Mouse (Mus musculus) embryonic facial prominence, embryonic 13.5 days (tissue): ENCODE results near the gene Kif18b. TPM values are rescaled to one million over a fixed set of nuclear protein-coding genes. Genes with fewer than 3 reads are reported as not detected.

ENCODE experiments used
- ATAC-seq: fragments of 200-750 bp; cut with Nextera tagmentation; 2 replicates; pipeline ENCODE4 v1.8.0; 2017; ENCODE audit warnings: low read depth; ENCODE audit not compliant: insufficient number of reproducible peaks, insufficient read depth, low FRiP score, low TSS enrichment
- H3K27ac ChIP-seq: fragments of 300-500 bp; sonication (generic); 2 replicates; pipeline ENCODE4 v1.5.1; 2015; ENCODE audit warnings: moderate library complexity, mild to moderate bottlenecking, inconsistent platforms
- H3K27me3 ChIP-seq: fragments of 300-500 bp; sonication (generic); 2 replicates; pipeline ENCODE4 v1.6.1; 2015; ENCODE audit warnings: mild to moderate bottlenecking, inconsistent platforms
- H3K36me3 ChIP-seq: fragments of 300-500 bp; sonication (generic); 2 replicates; pipeline ENCODE4 v1.6.1; 2015; ENCODE audit warnings: mild to moderate bottlenecking, inconsistent platforms
- H3K4me1 ChIP-seq: fragments of 300-500 bp; sonication (generic); 2 replicates; pipeline ENCODE4 v1.6.1; 2015; ENCODE audit warnings: inconsistent platforms
- H3K4me2 ChIP-seq: fragments of 300-500 bp; sonication (generic); 2 replicates; pipeline ENCODE4 v1.6.1; 2015; ENCODE audit warnings: moderate library complexity, mild to moderate bottlenecking, inconsistent platforms
- H3K4me3 ChIP-seq: fragments of 300-500 bp; sonication (generic); 2 replicates; pipeline ENCODE4 v1.5.1; 2015; ENCODE audit warnings: mild to moderate bottlenecking, inconsistent platforms
- H3K9ac ChIP-seq: fragments of 300-500 bp; sonication (generic); 2 replicates; pipeline ENCODE4 v1.6.1; 2015; ENCODE audit warnings: mild to moderate bottlenecking, inconsistent platforms
- H3K9me3 ChIP-seq: fragments of 300-500 bp; sonication (generic); 2 replicates; pipeline ENCODE4 v1.6.1; 2016; ENCODE audit warnings: inconsistent platforms
- WGBS: fragments of 180-500 bp; shearing (Covaris S2); methylation state at CpG from one replicate; pipeline ENCODE4 v1.1.7; 2015; ENCODE audit warnings: mixed read lengths; 5-methylcytosine and 5-hydroxymethylcytosine counted together
- polyA plus RNA-seq: library from polyadenylated mRNA; unstranded; fragments of >200 nt; fragmentation: Nextera tagmentation; extraction: Ambion mirVana; gene quantifications from 2 replicates; pipeline ENCODE4 v1.2.1, GENCODE M21; 2015

Kif18b gene
- polyA plus RNA-seq, 1 experiment from 2014 or later = 11.0 TPM

DNA sequence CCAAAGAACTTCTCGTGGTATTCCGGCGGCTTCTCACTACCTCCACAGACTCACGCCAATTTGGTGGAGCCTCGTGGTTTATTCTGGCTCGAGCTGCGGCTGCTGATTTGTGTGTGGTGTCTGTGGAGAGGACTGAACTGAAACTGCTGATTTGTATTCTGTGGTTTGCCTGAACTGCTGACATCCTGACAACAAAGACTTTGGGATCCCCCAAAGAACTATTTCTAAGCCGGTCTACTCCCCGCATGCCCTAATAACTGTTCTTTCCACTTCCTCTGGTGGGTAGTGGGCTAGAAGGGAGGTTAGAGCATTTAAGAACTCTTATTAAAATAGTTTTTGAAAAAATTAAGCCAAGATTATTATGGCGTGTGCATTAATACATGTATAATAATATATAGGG, 5.7 kb upstream of the Kif18b start:
- no peak for ATAC-seq
- H3K4me3 ChIP-seq = no peak overlapping the region
- H3K27me3 ChIP-seq = peaks cover 10% of the 10 kb centered on the region
- H3K9me3 ChIP-seq = no peaks in the 10 kb centered on the region
- H3K9ac ChIP-seq = no peak overlapping the region
- no peak overlapping the region for H3K4me2 ChIP-seq
- H3K36me3 ChIP-seq = no peaks in the 10 kb centered on the region
- H3K4me1 ChIP-seq = no peaks in the 10 kb centered on the region
- WGBS = 76% methylated on average over 10 of the region's 10 CpGs
- H3K27ac ChIP-seq = no peak overlapping the region

DNA sequence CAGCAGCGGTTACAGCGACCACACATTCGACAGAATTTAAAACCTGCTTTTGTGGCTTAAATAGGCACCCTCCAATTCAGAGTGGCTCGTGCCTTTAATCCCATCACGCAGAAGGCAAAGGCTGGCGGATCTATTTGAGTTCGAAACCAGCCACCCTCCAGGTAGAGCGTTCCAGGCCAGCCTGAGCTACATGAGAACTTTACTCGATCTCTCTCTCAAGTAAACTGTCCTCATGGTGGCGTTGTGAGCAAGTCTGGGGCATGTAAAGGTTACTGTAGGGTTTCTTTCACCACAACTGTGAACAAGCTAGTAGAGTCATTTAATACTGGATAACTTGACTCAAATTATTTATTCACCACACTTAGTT, 410 bp upstream of the Kif18b start:
- H3K4me2 ChIP-seq = peak overlapping the region; percentile 82
- peak overlapping the region; percentile 77 for H3K9ac ChIP-seq
- H3K4me1 ChIP-seq = peaks cover 19% of the 10 kb centered on the region; the same call in 1 of the 2 replicates
- peak overlapping the region; percentile 73 for H3K4me3 ChIP-seq
- 1% methylated on average over 10 of the region's 10 CpGs for WGBS
- H3K27ac ChIP-seq = peak overlapping the region; percentile 88
- no peaks in the 10 kb centered on the region for H3K27me3 ChIP-seq
- ATAC-seq = no peak
- H3K36me3 ChIP-seq = peaks cover 6% of the 10 kb centered on the region
- H3K9me3 ChIP-seq = no peaks in the 10 kb centered on the region

DNA sequence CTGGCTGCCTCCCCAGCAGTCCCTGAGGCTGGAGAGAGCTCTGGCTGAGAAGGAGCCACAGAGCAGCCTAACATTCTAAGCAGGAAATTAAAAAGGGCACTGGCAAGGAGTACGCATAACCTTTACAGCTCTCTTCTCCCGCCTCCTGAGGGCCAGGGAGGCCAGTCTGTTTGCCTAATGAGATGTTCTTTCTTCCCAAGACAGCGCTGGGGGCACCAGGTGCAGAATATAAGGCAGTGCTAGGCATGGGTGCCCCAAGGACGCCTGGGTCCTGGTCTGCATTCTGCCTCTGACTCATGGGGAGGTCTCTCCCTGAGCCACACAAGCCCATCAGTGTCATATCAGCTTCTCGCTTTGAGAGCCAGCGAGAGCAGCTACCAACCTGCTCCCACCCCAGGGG, 3.4 kb downstream of the Kif18b start:
- Histone ChIP-seq H3K4me1 (peaks cover 19% of the 10 kb centered on the region; the same call in 1 of the 2 replicates), H3K4me3 (no peak overlapping the region), H3K36me3 (peaks cover 6% of the 10 kb centered on the region), H3K4me2 (no peak overlapping the region), H3K27ac (no peak overlapping the region), H3K27me3 (no peaks in the 10 kb centered on the region), H3K9ac (peak overlapping the region; percentile 32; the same call in 1 of the 2 replicates), H3K9me3 (no peaks in the 10 kb centered on the region)
- 77% methylated on average over 6 of the region's 6 CpGs for WGBS
- no peak for ATAC-seq

- no peak overlapping the region for H3K4me3 ChIP-seq
- H3K27me3 ChIP-seq = no peaks in the 10 kb centered on the region
- no peak overlapping the region for H3K4me2 ChIP-seq
- H3K27ac ChIP-seq = no peak overlapping the region
- H3K9ac ChIP-seq = no peak overlapping the region
- H3K4me1 ChIP-seq = peaks cover 15% of the 10 kb centered on the region; the same call in 1 of the 2 replicates
- 63% methylated on average over 4 of the region's 4 CpGs for WGBS
- H3K9me3 ChIP-seq = no peaks in the 10 kb centered on the region
- H3K36me3 ChIP-seq = peaks cover 39% of the 10 kb centered on the region
- no peak for ATAC-seq
Observed at GRCm38 (mm10) chr11:102918077-102918476, 6.8 kb downstream of the Kif18b start.

GRCm38 (mm10) chr11:102915380-102915779, 9.5 kb downstream of the Kif18b start:
- WGBS = 91% methylated on average over 9 of the region's 9 CpGs
- peaks cover 57% of the 10 kb centered on the region for H3K36me3 ChIP-seq

DNA sequence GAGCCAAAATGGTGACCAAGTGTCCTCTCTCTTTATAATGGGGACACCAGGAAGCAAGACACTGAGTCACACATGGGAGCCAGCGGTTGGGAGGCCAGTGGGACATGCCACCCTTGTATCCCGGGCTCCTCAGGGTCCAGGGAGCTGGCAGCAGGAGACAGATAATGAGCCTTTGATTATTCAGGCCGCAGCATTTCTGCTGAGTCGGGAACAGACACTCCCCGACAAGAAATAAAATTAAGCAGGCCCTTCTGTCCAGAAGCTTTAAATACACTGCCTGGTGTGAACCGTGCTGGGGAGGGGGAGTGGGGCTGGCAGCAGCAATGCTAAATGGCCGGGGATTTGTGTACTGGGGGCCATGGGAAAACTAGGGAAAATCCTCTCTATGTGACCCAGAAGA, 13.5 kb downstream of the Kif18b start:
- WGBS = 80% methylated on average over 7 of the region's 7 CpGs
- Histone ChIP-seq H3K27ac (no peak overlapping the region), H3K36me3 (peaks cover 96% of the 10 kb centered on the region), H3K9ac (no peak overlapping the region), H3K9me3 (no peaks in the 10 kb centered on the region), H3K4me2 (no peak overlapping the region), H3K4me1 (no peaks in the 10 kb centered on the region), H3K4me3 (no peak overlapping the region), H3K27me3 (no peaks in the 10 kb centered on the region)
- no peak for ATAC-seq

More at GRCm38 (mm10) chr11:102915380-102915779, 9.5 kb downstream of the Kif18b start:
- Histone ChIP-seq H3K9me3 (no peaks in the 10 kb centered on the region), H3K9ac (no peak overlapping the region), H3K4me1 (no peaks in the 10 kb centered on the region), H3K4me2 (no peak overlapping the region), H3K27me3 (no peaks in the 10 kb centered on the region), H3K4me3 (no peak overlapping the region), H3K27ac (no peak overlapping the region)
- no peak for ATAC-seq

DNA sequence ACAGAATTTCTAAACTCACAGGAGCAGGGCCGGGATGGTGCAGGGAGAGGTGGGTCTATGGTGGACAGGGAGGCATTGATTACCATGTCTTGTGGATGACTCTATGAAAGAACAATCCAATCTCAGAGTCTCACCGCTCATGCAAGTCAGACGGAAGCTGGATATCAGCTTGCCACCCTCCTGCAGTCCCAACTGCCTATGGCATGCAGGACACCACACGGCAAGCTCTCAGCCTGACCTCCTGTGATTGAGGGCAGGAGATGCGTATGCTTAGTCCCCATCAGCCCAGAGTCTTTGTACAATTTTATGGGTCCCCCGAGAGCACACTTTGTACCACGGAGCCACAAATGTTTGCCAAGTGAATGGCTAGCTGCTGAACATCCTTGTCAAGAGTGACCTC, 21.3 kb downstream of the Kif18b start:
- Histone ChIP-seq H3K27ac (no peak overlapping the region), H3K4me1 (no peaks in the 10 kb centered on the region), H3K36me3 (peaks cover 37% of the 10 kb centered on the region), H3K9me3 (no peaks in the 10 kb centered on the region), H3K4me3 (no peak overlapping the region), H3K9ac (no peak overlapping the region), H3K4me2 (no peak overlapping the region), H3K27me3 (peaks cover 5% of the 10 kb centered on the region)
- 78% methylated on average over 7 of the region's 7 CpGs for WGBS
- no peak for ATAC-seq

DNA sequence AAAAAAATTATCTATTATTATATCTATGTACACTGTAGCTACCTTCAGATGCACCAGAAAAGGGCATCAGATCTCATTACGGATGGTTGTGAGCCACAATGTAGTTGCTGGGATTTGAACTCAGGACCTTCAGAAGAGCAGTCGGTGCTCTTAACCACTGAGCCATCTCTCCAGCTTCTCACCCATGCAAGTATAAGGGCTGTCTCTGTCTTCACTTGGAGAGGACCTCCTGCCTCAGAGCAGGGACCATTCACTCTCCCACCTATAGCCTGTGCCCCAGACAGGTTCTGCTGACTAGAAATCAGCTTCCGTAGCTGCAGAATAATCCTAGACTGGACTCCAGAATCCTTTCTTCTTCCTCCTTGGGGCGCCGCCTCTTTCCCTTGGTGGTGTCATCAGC, 22.8 kb downstream of the Kif18b start:
- WGBS = 85% methylated on average over 5 of the region's 5 CpGs

GRCm38 (mm10) chr11:102901199-102901598, 23.7 kb downstream of the Kif18b start:
- ATAC-seq = no peak
- peaks cover 12% of the 10 kb centered on the region for H3K36me3 ChIP-seq

More for the DNA sequence above, 22.8 kb downstream of the Kif18b start:
- H3K36me3 ChIP-seq = peaks cover 21% of the 10 kb centered on the region
- H3K4me1 ChIP-seq = peaks cover 8% of the 10 kb centered on the region; the same call in 1 of the 2 replicates
- H3K9me3 ChIP-seq = no peaks in the 10 kb centered on the region
- no peak overlapping the region for H3K4me2 ChIP-seq
- no peak for ATAC-seq
- H3K27ac ChIP-seq = no peak overlapping the region
- no peak overlapping the region for H3K4me3 ChIP-seq
- peaks cover 10% of the 10 kb centered on the region for H3K27me3 ChIP-seq
- H3K9ac ChIP-seq = no peak overlapping the region

DNA sequence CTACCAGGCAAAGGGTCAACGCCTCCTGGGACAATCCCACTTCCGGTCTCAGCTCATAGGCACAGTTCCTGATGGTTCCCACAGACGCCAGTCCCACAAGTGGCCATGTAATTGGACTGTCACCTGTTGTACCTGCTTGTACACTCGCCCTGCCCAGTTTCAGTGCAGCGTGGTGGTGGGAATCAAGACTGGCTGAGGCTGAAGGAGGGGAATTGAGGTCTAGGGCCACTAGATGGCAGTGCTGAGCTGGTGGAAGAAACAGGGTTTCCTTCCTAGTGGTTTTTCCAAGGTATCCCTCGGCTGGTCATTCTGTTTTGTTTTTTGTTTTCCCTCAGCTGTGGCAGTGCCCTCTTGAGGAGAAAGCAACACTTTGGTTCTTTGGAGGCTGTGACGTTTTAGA, 24.2 kb downstream of the Kif18b start, which contains the start of gene Gfap:
Gfap (minus strand) TSS at position 150 of the 400 bp plus-strand sequence.
- H3K4me2 ChIP-seq = no peak within 1 kb of the TSS
- H3K27me3 ChIP-seq = peaks cover 20% of the 10 kb centered on the region
- peaks cover 8% of the 10 kb centered on the region; the same call in 1 of the 2 replicates for H3K4me1 ChIP-seq
- ATAC-seq = no peak
- 12% methylated on average over 7 of the region's 7 CpGs for WGBS
- H3K36me3 ChIP-seq = peaks cover 8% of the 10 kb centered on the region
- no peak within 1 kb of the TSS for H3K4me3 ChIP-seq
- no peaks in the 10 kb centered on the region for H3K9me3 ChIP-seq
- no peak within 1 kb of the TSS for H3K27ac ChIP-seq
- peak within 1 kb of the TSS; percentile 32; the same call in 1 of the 2 replicates for H3K9ac ChIP-seq

More at GRCm38 (mm10) chr11:102901199-102901598, 23.7 kb downstream of the Kif18b start:
- Histone ChIP-seq H3K4me1 (peaks cover 8% of the 10 kb centered on the region; the same call in 1 of the 2 replicates), H3K4me2 (no peak overlapping the region), H3K27ac (no peak overlapping the region), H3K9ac (no peak overlapping the region), H3K4me3 (no peak overlapping the region), H3K27me3 (peaks cover 17% of the 10 kb centered on the region), H3K9me3 (no peaks in the 10 kb centered on the region)
- 65% methylated on average over 4 of the region's 4 CpGs for WGBS

DNA sequence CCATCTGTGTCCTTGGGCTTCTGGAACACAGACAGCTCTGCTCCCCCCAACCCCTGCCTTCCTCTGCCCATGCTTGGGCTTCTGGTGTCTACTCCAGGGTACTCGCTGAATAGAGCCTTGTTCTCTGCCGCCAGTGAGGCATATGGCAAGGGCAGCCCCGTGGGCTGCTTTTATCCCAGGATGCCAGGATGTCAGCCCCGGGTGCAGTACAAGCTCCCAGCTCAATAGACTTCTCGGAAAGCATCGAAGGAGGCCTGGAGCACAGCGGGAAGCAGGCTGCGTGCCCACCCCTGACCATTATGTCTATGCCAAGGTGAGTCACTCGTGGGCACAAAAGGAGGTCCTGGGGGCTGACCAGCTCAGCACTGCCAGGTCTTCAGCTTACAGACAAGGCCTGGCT, 26.5 kb downstream of the Kif18b start:
- no peak overlapping the region for H3K4me2 ChIP-seq
- no peaks in the 10 kb centered on the region for H3K9me3 ChIP-seq
- no peaks in the 10 kb centered on the region for H3K36me3 ChIP-seq
- 68% methylated on average over 9 of the region's 9 CpGs for WGBS
- H3K27ac ChIP-seq = no peak overlapping the region
- H3K4me3 ChIP-seq = no peak overlapping the region
- H3K9ac ChIP-seq = peak overlapping the region; percentile 55
- H3K4me1 ChIP-seq = peaks cover 10% of the 10 kb centered on the region
- no peak for ATAC-seq
- peaks cover 44% of the 10 kb centered on the region for H3K27me3 ChIP-seq

DNA sequence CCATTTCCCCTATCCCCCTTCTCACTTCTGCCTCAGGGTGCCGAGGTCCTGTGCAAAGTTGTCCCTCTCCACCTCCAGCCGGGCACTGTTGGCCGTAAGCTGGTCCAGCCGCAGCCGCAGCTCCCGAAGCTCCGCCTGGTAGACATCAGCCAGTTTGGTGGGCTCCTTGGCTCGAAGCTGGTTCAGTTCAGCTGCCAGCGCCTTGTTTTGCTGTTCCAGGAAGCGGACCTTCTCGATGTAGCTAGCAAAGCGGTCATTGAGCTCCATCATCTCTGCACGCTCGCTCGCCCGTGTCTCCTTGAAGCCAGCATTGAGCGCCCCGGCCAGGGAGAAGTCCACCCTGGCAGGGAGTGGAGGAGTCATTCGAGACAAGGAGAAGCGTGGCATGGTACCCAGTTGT, 28.3 kb downstream of the Kif18b start:
- Histone ChIP-seq H3K27ac (no peak overlapping the region), H3K4me1 (peaks cover 13% of the 10 kb centered on the region), H3K4me2 (no peak overlapping the region), H3K4me3 (no peak overlapping the region), H3K9ac (0 out of 2 replicates have a peak overlapping the region, but pooled peaks have one; percentile 6), H3K36me3 (no peaks in the 10 kb centered on the region), H3K9me3 (no peaks in the 10 kb centered on the region), H3K27me3 (peaks cover 60% of the 10 kb centered on the region)
- no peak for ATAC-seq
- 81% methylated on average over 20 of the region's 20 CpGs for WGBS
